Mouse (Mus musculus): ENCODE data around the gene Paqr9. TPM values are rescaled to one million over a fixed set of nuclear protein-coding genes. Genes with fewer than 3 reads are reported as not detected.
"Not testable (repeated sequence)": the region's sequence is repeated elsewhere in the genome, so short reads cannot be mapped to it uniquely, and the experiment has no call there.

Gene Paqr9
- total RNA-seq (2014; rRNA removed) (22.2 and 22.3 TPM in 2 replicates), polyA plus RNA-seq (2015; fragmentation: Nextera tagmentation; extraction: Ambion mirVana) (5.9 and 6.0 TPM in 2 replicates)

GRCm38 (mm10) chr9:95559059-95559935 lies at the start of gene Paqr9:
TSS of gene Paqr9 (plus strand) at chr9:95559657.
- Histone ChIP-seq H3K4me2 (ENCODE audit: low read depth, low read length) (peak within 1 kb of the TSS; percentile 89), H3K36me3 (ENCODE audit: insufficient read depth, low read length) (no peaks in the 10 kb centered on the region), H3K27ac (peak within 1 kb of the TSS; percentile 79), H3K27me3 (ENCODE audit: insufficient read depth, low read length) (no peaks in the 10 kb centered on the region), H3K4me1 (ENCODE audit: insufficient read depth, low read length) (peaks cover 10% of the 10 kb centered on the region; the same call in 1 of the 2 replicates), H3K9me3 (ENCODE audit: low read length) (no peaks in the 10 kb centered on the region), H3K9ac (replicated peaks; ENCODE audit: low read length) (peak within 1 kb of the TSS; percentile 77), H3K4me3 (ENCODE audit: low read length) (peak within 1 kb of the TSS; percentile 67)
- WGBS = under 1% methylated on average over 59 of the region's 118 CpGs
- DNase-seq (ENCODE audit: low spot score) = peak; percentile 76
- no peak for TF ChIP-seq CTCF (IDR thresholded peaks at IDR 0.05; ENCODE audit: low read depth)
- ATAC-seq = peak; percentile 75

GRCm38 (mm10) chr9:95510693-95511404 lies 48.6 kb upstream of the Paqr9 start:
- no peaks in the 10 kb centered on the region for H3K9me3 ChIP-seq (ENCODE audit: low read length)
- no peak for TF ChIP-seq CTCF (IDR thresholded peaks at IDR 0.05; ENCODE audit: low read depth)
- ATAC-seq (peak; percentile 11), DNase-seq (ENCODE audit: low spot score) (no peak)
- H3K4me3 ChIP-seq (ENCODE audit: low read length) = peak overlapping the region; percentile 87
- WGBS = 10% methylated on average over 21 of the region's 21 CpGs
- peak overlapping the region; percentile 96 for H3K4me2 ChIP-seq (ENCODE audit: low read depth, low read length)
- no peaks in the 10 kb centered on the region for H3K36me3 ChIP-seq (ENCODE audit: insufficient read depth, low read length)
- peak overlapping the region; percentile 89 for H3K27ac ChIP-seq
- peaks cover 8% of the 10 kb centered on the region for H3K4me1 ChIP-seq (ENCODE audit: insufficient read depth, low read length)
- H3K27me3 ChIP-seq (ENCODE audit: insufficient read depth, low read length) = no peaks in the 10 kb centered on the region
- H3K9ac ChIP-seq (replicated peaks; ENCODE audit: low read length) = peak overlapping the region; percentile 85

- no peaks in the 10 kb centered on the region for H3K36me3 ChIP-seq (ENCODE audit: insufficient read depth, low read length)
- H3K27ac ChIP-seq = peak within 1 kb of the TSS; percentile 89
- H3K9me3 ChIP-seq (ENCODE audit: low read length) = no peaks in the 10 kb centered on the region
- peak within 1 kb of the TSS; percentile 85 for H3K9ac ChIP-seq (replicated peaks; ENCODE audit: low read length)
- WGBS = under 1% methylated on average over 74 of the region's 74 CpGs
- peak within 1 kb of the TSS; percentile 87 for H3K4me3 ChIP-seq (ENCODE audit: low read length)
- H3K4me1 ChIP-seq (ENCODE audit: insufficient read depth, low read length) = peaks cover 8% of the 10 kb centered on the region
- peak within 1 kb of the TSS; percentile 96 for H3K4me2 ChIP-seq (ENCODE audit: low read depth, low read length)
- TF ChIP-seq CTCF (IDR thresholded peaks at IDR 0.05; ENCODE audit: low read depth) = peak; percentile 43
- DNase-seq (ENCODE audit: low spot score) (peak; percentile 99), ATAC-seq (peak; percentile 97)
- H3K27me3 ChIP-seq (ENCODE audit: insufficient read depth, low read length) = no peaks in the 10 kb centered on the region
Measured at GRCm38 (mm10) chr9:95511472-95512330, 47.8 kb upstream of the Paqr9 start, which contains the start of gene U2surp. TSS of gene U2surp (minus strand) at chr9:95511996.

- no peak for ATAC-seq
- TF ChIP-seq CTCF (IDR thresholded peaks at IDR 0.05; ENCODE audit: low read depth) = no peak
- 25% methylated on average over 15 of the region's 15 CpGs for WGBS
- no peak for DNase-seq (ENCODE audit: low spot score)
- Histone ChIP-seq H3K4me1 (ENCODE audit: insufficient read depth, low read length) (peaks cover 8% of the 10 kb centered on the region), H3K27ac (peak overlapping the region; percentile 89), H3K9ac (replicated peaks; ENCODE audit: low read length) (peak overlapping the region; percentile 85), H3K4me2 (ENCODE audit: low read depth, low read length) (peak overlapping the region; percentile 96), H3K36me3 (ENCODE audit: insufficient read depth, low read length) (no peaks in the 10 kb centered on the region), H3K27me3 (ENCODE audit: insufficient read depth, low read length) (no peaks in the 10 kb centered on the region), H3K9me3 (ENCODE audit: low read length) (no peaks in the 10 kb centered on the region), H3K4me3 (ENCODE audit: low read length) (peak overlapping the region; percentile 87)
Measured at GRCm38 (mm10) chr9:95512331-95513030, 47.0 kb upstream of the Paqr9 start.

- 89% methylated on average over 2 of the region's 2 CpGs for WGBS
- no peak overlapping the region for H3K9ac ChIP-seq (replicated peaks; ENCODE audit: low read length)
- no peaks in the 10 kb centered on the region for H3K9me3 ChIP-seq (ENCODE audit: low read length)
- no peak overlapping the region for H3K4me2 ChIP-seq (ENCODE audit: low read depth, low read length)
- H3K27ac ChIP-seq = no peak overlapping the region
- TF ChIP-seq CTCF (IDR thresholded peaks at IDR 0.05; ENCODE audit: low read depth) = no peak
- H3K4me1 ChIP-seq (ENCODE audit: insufficient read depth, low read length) = peaks cover 8% of the 10 kb centered on the region
- no peaks in the 10 kb centered on the region for H3K36me3 ChIP-seq (ENCODE audit: insufficient read depth, low read length)
- H3K4me3 ChIP-seq (ENCODE audit: low read length) = no peak overlapping the region
- H3K27me3 ChIP-seq (ENCODE audit: insufficient read depth, low read length) = no peaks in the 10 kb centered on the region
- no peak for ATAC-seq
- DNase-seq (ENCODE audit: low spot score) = no peak
Measured at GRCm38 (mm10) chr9:95513776-95514175, 45.7 kb upstream of the Paqr9 start.

- 95% methylated on average over 3 of the region's 3 CpGs for WGBS
- DNase-seq (ENCODE audit: low spot score); H3K27ac ChIP-seq; H3K4me1 ChIP-seq (ENCODE audit: insufficient read depth, low read length); H3K9ac ChIP-seq (replicated peaks; ENCODE audit: low read length); H3K9me3 ChIP-seq (ENCODE audit: low read length); H3K4me2 ChIP-seq (ENCODE audit: low read depth, low read length); H3K27me3 ChIP-seq (ENCODE audit: insufficient read depth, low read length); H3K36me3 ChIP-seq (ENCODE audit: insufficient read depth, low read length); H3K4me3 ChIP-seq (ENCODE audit: low read length); ATAC-seq: not testable (repeated sequence)
Measured at GRCm38 (mm10) chr9:95514361-95514760, 45.1 kb upstream of the Paqr9 start.

Measured in hindbrain, postnatal 0 days (tissue).